Mouse (Mus musculus): Measurements from ENCODE around the gene Haghl.
"Not testable (repeated sequence)": the region's sequence is repeated elsewhere in the genome, so short reads cannot be mapped to it uniquely, and the experiment has no call there.

The Haghl gene

GRCm38 (mm10) chr17:25748238-25748637, 37.2 kb downstream of the Haghl start:
- DNase-seq (ENCODE audit: low read depth, low spot score), result no peak

GRCm38 (mm10) chr17:25744311-25744710, 41.2 kb downstream of the Haghl start:
- no peak for DNase-seq (ENCODE audit: low read depth, low spot score)

- no peak for DNase-seq (ENCODE audit: low read depth, low spot score)
Observed at GRCm38 (mm10) chr17:25743831-25744230, 41.6 kb downstream of the Haghl start.

- not testable (repeated sequence) for DNase-seq (ENCODE audit: low read depth, low spot score)
Observed at GRCm38 (mm10) chr17:25741471-25741870, 44.0 kb downstream of the Haghl start.

GRCm38 (mm10) chr17:25738861-25739260, 46.6 kb downstream of the Haghl start:
- DNase-seq (ENCODE audit: low read depth, low spot score), result no peak

GRCm38 (mm10) chr17:25735745-25736144, 49.7 kb downstream of the Haghl start, which contains the start of gene Mslnl:
Gene Mslnl (plus strand): TSS chr17:25736042.
- DNase-seq (ENCODE audit: low read depth, low spot score), result no peak

GRCm38 (mm10) chr17:25735246-25735645, 50.2 kb downstream of the Haghl start:
- DNase-seq (ENCODE audit: low read depth, low spot score), result no peak

GRCm38 (mm10) chr17:25732082-25732481, 53.4 kb downstream of the Haghl start:
- peak; percentile 80 for DNase-seq (ENCODE audit: low read depth, low spot score)

All from embryo, embryonic 11.5 days (tissue).